Mouse (Mus musculus): Measurements from ENCODE around the gene Cbs.

- TF ChIP-seq EP300 (IDR thresholded peaks at IDR 0.05; ENCODE audit: insufficient read depth, low read depth, low read length) = no peak
- TF ChIP-seq CTCF (IDR thresholded peaks at IDR 0.05; ENCODE audit: low read depth, low read length) = no peak
Measured at GRCm38 (mm10) chr17:31583781-31584180, 53.3 kb downstream of the Cbs start.
